Mouse (Mus musculus): ENCODE measurements at regions not wholly inside any gene's neighbourhood (a gene's known extent, or its start where the extent isn't known, plus 50 kb on each side); places are given as distances from the start of the nearest gene placed in this dataset.

- intact Hi-C loops (cut with DNase I): no loop called here
- DNase-seq: peak; percentile 64
Measured at GRCm38 (mm10) chr6:13305873-13306272, 81.1 kb upstream of the Vwde start.

GRCm38 (mm10) chr6:13298171-13298570 lies 73.4 kb upstream of the Vwde start:
- intact Hi-C loops (cut with DNase I): no loop called here

GRCm38 (mm10) chr6:13297110-13297509 lies 72.3 kb upstream of the Vwde start:
- DNase-seq: peak; percentile 23
- intact Hi-C loops (cut with DNase I): no loop called here

More at GRCm38 (mm10) chr6:13298171-13298570, 73.4 kb upstream of the Vwde start:
- no peak for DNase-seq

- intact Hi-C loops (cut with DNase I): no loop called here
- DNase-seq: peak; percentile 91
Measured at GRCm38 (mm10) chr6:13296041-13296440, 71.3 kb upstream of the Vwde start.

- no peak for DNase-seq
- intact Hi-C loops (cut with DNase I): no loop called here
Measured at GRCm38 (mm10) chr6:13294393-13294792, 69.6 kb upstream of the Vwde start.

GRCm38 (mm10) chr6:13288500-13288899 lies 63.7 kb upstream of the Vwde start:
- DNase-seq: no peak
- intact Hi-C loops (cut with DNase I): loop anchor here (5.0 to 10.0 kb wide), 3 partner anchors 159 to 1214 kb away; no protein-coding TSS in a partner anchor

GRCm38 (mm10) chr6:13287812-13288211 lies 63.0 kb upstream of the Vwde start:
- no peak for DNase-seq
- intact Hi-C loops (cut with DNase I): loop anchor here (5.0 to 10.0 kb wide), 3 partner anchors 159 to 1214 kb away; no protein-coding TSS in a partner anchor

- peak; percentile 8 for DNase-seq
- intact Hi-C loops (cut with DNase I): loop anchor here (5.0 to 10.0 kb wide), 3 partner anchors 161 to 1216 kb away; no protein-coding TSS in a partner anchor
Measured at GRCm38 (mm10) chr6:13286542-13287273, 61.9 kb upstream of the Vwde start.

GRCm38 (mm10) chr6:13280835-13281234 lies 56.1 kb upstream of the Vwde start:
- DNase-seq: peak; percentile 26
- intact Hi-C loops (cut with DNase I): loop anchor here (5.0 to 10.0 kb wide), 3 partner anchors 124 to 936 kb away; no protein-coding TSS in a partner anchor

Measured in left cerebral cortex, postnatal 4 days (tissue).